Comparison of ENCODE assay signal across 7 mouse cellular contexts in the genomic region with DNA sequence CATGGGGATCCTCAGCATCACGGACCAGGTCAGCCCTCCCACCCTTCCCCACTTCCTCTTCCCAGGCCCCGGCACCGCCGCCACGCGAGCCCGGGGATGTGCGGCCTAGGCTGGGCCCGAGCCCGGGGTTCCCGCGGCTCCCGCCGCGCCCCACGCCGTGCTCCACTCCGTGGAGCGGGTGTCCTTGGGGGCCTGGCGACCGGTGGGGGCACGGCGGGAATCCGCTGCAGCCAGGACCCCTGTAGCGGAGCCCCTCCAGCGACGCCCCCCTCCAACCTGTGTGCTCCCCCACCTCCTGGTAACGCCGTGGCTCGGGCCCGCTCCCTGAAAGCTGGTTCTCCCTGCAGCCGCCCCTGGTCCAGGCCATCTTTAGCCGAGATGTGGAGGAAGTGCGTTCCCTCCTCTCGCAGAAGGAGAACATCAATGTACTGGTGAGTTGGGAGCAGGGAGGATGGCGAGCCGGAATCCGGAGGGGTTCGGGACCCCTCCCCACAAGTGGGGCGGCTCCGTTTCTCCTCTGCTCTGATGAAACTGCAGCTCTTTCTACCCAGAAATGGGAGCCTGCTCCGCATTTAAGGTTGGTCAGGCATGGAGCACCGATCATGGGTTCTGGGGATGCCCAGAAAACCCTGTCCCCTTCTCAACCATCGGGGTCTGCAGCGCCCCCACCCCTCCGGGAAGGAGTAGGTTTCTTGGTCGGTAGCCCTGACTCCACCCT. TPM values are rescaled to one million over a fixed set of nuclear protein-coding genes. Genes with fewer than 3 reads are reported as not detected.
DNase-seq lines count a peak whose midpoint lies in the region; ATAC-seq lines count a peak whose summit lies in the region.

No protein-coding gene starts in this region.

- DNase-seq in ovary, postnatal 10 days (ENCODE audit: low spot score), result peak; percentile 38
- DNase-seq in ovary, adult 18-20 months (ENCODE audit: low spot score), result no peak
- peak; percentile 48 to 66 for DNase-seq in adrenal gland, postnatal 36 days
- DNase-seq in lung, postnatal 36 days, result peak; percentile 26
- peak; percentile 62 for DNase-seq in right cerebral cortex, postnatal 4 days

- H3K4me2 ChIP-seq in intestine, embryonic 15.5 days (replicated peaks), result peak overlapping the region; percentile 92

- H3K27ac ChIP-seq in intestine, embryonic 15.5 days, result peak overlapping the region; percentile 94

- peak; percentile 45 for ATAC-seq in erythroid progenitor cell, adult 5-6 weeks (replicated peaks; ENCODE audit: low FRiP score, poor library complexity, severe bottlenecking)
- ATAC-seq in intestine, embryonic 15.5 days, result peak; percentile 74

- peaks cover 24% of the 10 kb centered on the region for H3K36me3 ChIP-seq in intestine, embryonic 15.5 days

- under 1% methylated on average over 47 of the region's 47 CpGs for WGBS in intestine, embryonic 15.5 days

- peaks cover 15% of the 10 kb centered on the region for H3K4me1 ChIP-seq in intestine, embryonic 15.5 days (replicated peaks)

- no peaks in the 10 kb centered on the region for H3K27me3 ChIP-seq in intestine, embryonic 15.5 days (replicated peaks)

- peak overlapping the region; percentile 94 for H3K4me3 ChIP-seq in intestine, embryonic 15.5 days (replicated peaks)

- no peaks in the 10 kb centered on the region for H3K9me3 ChIP-seq in intestine, embryonic 15.5 days

- H3K9ac ChIP-seq in intestine, embryonic 15.5 days, result peak overlapping the region; percentile 99

RNA-seq across cellular contexts. Expression of a gene that starts 0.5 kb away (rescaled TPM):
- total RNA-seq in adrenal gland, postnatal 36 days (2021), result 10 to 100 TPM; 56.4 to 70.6 TPM
- 11.9 and 20.5 TPM in 2 replicates for total RNA-seq in erythroid progenitor cell, adult 5-6 weeks (2015; ENCODE audit: low replicate concordance)
- 4.4 and 10.2 TPM in 2 replicates for total RNA-seq in erythroid progenitor cell, adult 5-6 weeks (2017; ENCODE audit: low replicate concordance)
- polyA plus RNA-seq in intestine, embryonic 15.5 days (2015; fragmentation: Nextera tagmentation; extraction: Ambion mirVana), result 10.0 and 11.5 TPM in 2 replicates

RNA-seq across cellular contexts. Expression of a gene that starts 8.6 kb away (rescaled TPM):
- 10 to 100 TPM; 70.3 to 83.5 TPM for total RNA-seq in adrenal gland, postnatal 36 days (2021)
- total RNA-seq in erythroid progenitor cell, adult 5-6 weeks (2015; ENCODE audit: low replicate concordance), result 1.1 and 14.3 TPM in 2 replicates
- 2.3 and 3.3 TPM in 2 replicates for total RNA-seq in erythroid progenitor cell, adult 5-6 weeks (2017; ENCODE audit: low replicate concordance)
- 13.7 TPM in 2 replicates for polyA plus RNA-seq in intestine, embryonic 15.5 days (2015; fragmentation: Nextera tagmentation; extraction: Ambion mirVana)

RNA-seq across cellular contexts. Expression of a gene that starts 23.6 kb away (rescaled TPM):
- total RNA-seq in adrenal gland, postnatal 36 days (2021), result not detected
- total RNA-seq in erythroid progenitor cell, adult 5-6 weeks (2015; ENCODE audit: low replicate concordance), result not detected in 2 replicates
- total RNA-seq in erythroid progenitor cell, adult 5-6 weeks (2017; ENCODE audit: low replicate concordance), result not detected in 2 replicates
- polyA plus RNA-seq in intestine, embryonic 15.5 days (2015; fragmentation: Nextera tagmentation; extraction: Ambion mirVana), result 114 and 141 TPM in 2 replicates

RNA-seq across cellular contexts. Expression of a gene that starts 33.9 kb away (rescaled TPM):
- total RNA-seq in adrenal gland, postnatal 36 days (2021), result 10 to 100 TPM; 71.4 to 73.6 TPM
- total RNA-seq in erythroid progenitor cell, adult 5-6 weeks (2015; ENCODE audit: low replicate concordance), result 28.5 TPM in 2 replicates
- 13.1 and 15.5 TPM in 2 replicates for total RNA-seq in erythroid progenitor cell, adult 5-6 weeks (2017; ENCODE audit: low replicate concordance)
- 87.9 and 97.1 TPM in 2 replicates for polyA plus RNA-seq in intestine, embryonic 15.5 days (2015; fragmentation: Nextera tagmentation; extraction: Ambion mirVana)

RNA-seq across cellular contexts. Expression of a gene that starts 34.1 kb away (rescaled TPM):
- total RNA-seq in adrenal gland, postnatal 36 days (2021), result 10 to 100 TPM; 44.4 to 45.9 TPM
- total RNA-seq in erythroid progenitor cell, adult 5-6 weeks (2015; ENCODE audit: low replicate concordance), result 3.4 and 11.5 TPM in 2 replicates
- total RNA-seq in erythroid progenitor cell, adult 5-6 weeks (2017; ENCODE audit: low replicate concordance), result 4.0 and 4.4 TPM in 2 replicates
- polyA plus RNA-seq in intestine, embryonic 15.5 days (2015; fragmentation: Nextera tagmentation; extraction: Ambion mirVana), result 36.6 and 37.5 TPM in 2 replicates

Comparison
In these comparisons a context has a peak if more than half of its experiments do, and no peak if none do; other contexts are left out.
1. RNA of a gene that starts 8.6 kb away (total RNA-seq): 70.3 to 83.5 TPM in adrenal gland, postnatal 36 days; 1.1 to 14.3 TPM in erythroid progenitor cell, adult 5-6 weeks; every median in the first group is over 4 times any median in the second.